Mouse (Mus musculus) CH12.LX (cell line): ENCODE measurements around the gene B4galt2. TPM values are rescaled to one million over a fixed set of nuclear protein-coding genes. Genes with fewer than 3 reads are reported as not detected.

Experiments used
- DNase-seq: peaks from one replicate; pipeline ENCODE4 v3.0.0-alpha.2; 2013; ENCODE audit errors: extremely low read depth
- H3K27ac ChIP-seq: 2 replicates; pipeline ENCODE4 v1.5.1; 2012; ENCODE audit warnings: low read depth, mild to moderate bottlenecking, control low read depth, moderate library complexity; ENCODE audit not compliant: insufficient read depth
- H3K27me3 ChIP-seq: replicated peaks from 2 replicates; pipeline ENCODE3; 2012; ENCODE audit warnings: inconsistent platforms
- H3K36me3 ChIP-seq, 2 experiments: replicated peaks in 1 of 2; 2 replicates each; pipeline versions ENCODE3 to v1.6.1; 2012; ENCODE audit warnings: inconsistent platforms in 1 of 2, low read length in 1 of 2, mild to moderate bottlenecking in 1 of 2, mixed read lengths in 1 of 2, moderate library complexity in 1 of 2; ENCODE audit not compliant: control insufficient read depth in 1 of 2, insufficient read depth in 1 of 2
- H3K4me1 ChIP-seq, 2 experiments: 2 replicates each; pipeline ENCODE4 v1.6.1; 2012; ENCODE audit warnings: inconsistent platforms in 1 of 2, moderate library complexity in 1 of 2; ENCODE audit not compliant: insufficient read depth in 2 of 2, control insufficient read depth in 1 of 2
- H3K4me2 ChIP-seq: 2 replicates; pipeline ENCODE4 v1.6.1; 2012; ENCODE audit warnings: low read depth, mild to moderate bottlenecking, control low read depth; ENCODE audit not compliant: poor library complexity, insufficient read depth, severe bottlenecking
- H3K4me3 ChIP-seq, 3 experiments: fragments of 150-350 bp in 1 of 3; sonication (generic) in 1 of 3; replicated peaks in 1 of 3; 2 replicates each; pipeline versions ENCODE3 to v1.5.1; 2011 to 2012; ENCODE audit warnings: low read depth in 2 of 3, low read length in 2 of 3, mild to moderate bottlenecking in 2 of 3, moderate library complexity in 2 of 3, control low read depth in 1 of 3, improper control_type of control experiment in 1 of 3, inconsistent platforms in 1 of 3, mixed read lengths in 1 of 3; ENCODE audit not compliant: poor library complexity in 1 of 3
- H3K79me2 ChIP-seq: replicated peaks from 2 replicates; pipeline ENCODE4 v1.6.1; 2012; ENCODE audit warnings: mild to moderate bottlenecking, moderate library complexity; ENCODE audit not compliant: control insufficient read depth, poor library complexity, insufficient read depth, severe bottlenecking; ENCODE audit errors: extremely low read depth
- H3K9ac ChIP-seq: 2 replicates; pipeline ENCODE4 v1.6.1; 2012; ENCODE audit warnings: low read depth, mild to moderate bottlenecking, control low read depth, moderate library complexity; ENCODE audit not compliant: insufficient read depth
- H3K9me3 ChIP-seq: replicated peaks from 2 replicates; pipeline ENCODE3; 2012; ENCODE audit warnings: low read length, inconsistent platforms, mixed read lengths
- BHLHE40 ChIP-seq: IDR thresholded peaks from 2 replicates; pipeline ENCODE4 v1.6.1; 2011; ENCODE audit warnings: mild to moderate bottlenecking, low read depth, low read length, improper control_type of control experiment
- CTCF ChIP-seq, 2 experiments: IDR thresholded peaks in 1 of 2; conservative IDR thresholded peaks in 1 of 2; 2 replicates each; pipeline ENCODE4 v1.5.1; 2011 to 2012; ENCODE audit warnings: low read depth in 2 of 2, low read length in 2 of 2, improper control_type of control experiment in 1 of 2, inconsistent platforms in 1 of 2, mild to moderate bottlenecking in 1 of 2, moderate library complexity in 1 of 2
- E2F4 ChIP-seq: IDR thresholded peaks from 2 replicates; pipeline ENCODE4 v1.6.1; 2011; ENCODE audit warnings: low read depth, low read length, improper control_type of control experiment; ENCODE audit not compliant: insufficient replicate concordance
- ELF1 ChIP-seq: IDR thresholded peaks from 2 replicates; pipeline ENCODE4 v1.6.1; 2014; ENCODE audit warnings: low read depth, mild to moderate bottlenecking, inconsistent platforms, low read length, improper control_type of control experiment
- ETS1 ChIP-seq: conservative IDR thresholded peaks from 2 replicates; pipeline ENCODE4 v1.6.1; 2012; ENCODE audit warnings: low read depth, mild to moderate bottlenecking, inconsistent platforms, low read length, improper control_type of control experiment, moderate library complexity
- GABPA ChIP-seq: IDR thresholded peaks from 2 replicates; pipeline ENCODE4 v1.6.1; 2012; ENCODE audit warnings: low read depth, low read length, improper control_type of control experiment, inconsistent platforms; ENCODE audit not compliant: insufficient replicate concordance
- HCFC1 ChIP-seq: IDR thresholded peaks from 2 replicates; pipeline ENCODE4 v1.6.1; 2012; ENCODE audit warnings: low read depth, mild to moderate bottlenecking, inconsistent platforms, low read length, improper control_type of control experiment
- IRF4 ChIP-seq: IDR thresholded peaks from 2 replicates; pipeline ENCODE4 v1.6.1; 2014; ENCODE audit warnings: low read depth, mild to moderate bottlenecking, inconsistent platforms, low read length, improper control_type of control experiment
- JUN ChIP-seq: IDR thresholded peaks from 2 replicates; pipeline ENCODE4 v1.6.1; 2011; ENCODE audit warnings: low read depth, mild to moderate bottlenecking, low read length, improper control_type of control experiment, moderate library complexity; ENCODE audit not compliant: insufficient read depth
- JUND ChIP-seq: conservative IDR thresholded peaks from 2 replicates; pipeline ENCODE4 v1.6.1; 2011; ENCODE audit warnings: low read depth, low read length, improper control_type of control experiment
- MAX ChIP-seq: IDR thresholded peaks from 2 replicates; pipeline ENCODE4 v1.6.1; 2011; ENCODE audit warnings: low read length, improper control_type of control experiment
- MEF2A ChIP-seq: IDR thresholded peaks from 2 replicates; pipeline ENCODE4 v1.6.1; 2014; ENCODE audit warnings: low read depth, mild to moderate bottlenecking, inconsistent platforms, low read length, improper control_type of control experiment, borderline replicate concordance
- MYC ChIP-seq: IDR thresholded peaks from 2 replicates; pipeline ENCODE4 v1.6.1; 2011; ENCODE audit warnings: low read depth, mild to moderate bottlenecking, improper control_type of control experiment, low read length
- NELFE ChIP-seq: IDR thresholded peaks from 2 replicates; pipeline ENCODE4 v1.6.1; 2011; ENCODE audit warnings: low read depth, low read length, improper control_type of control experiment
- NRF1 ChIP-seq: IDR thresholded peaks from 2 replicates; pipeline ENCODE4 v1.6.1; 2014; ENCODE audit warnings: low read depth, mild to moderate bottlenecking, inconsistent platforms, low read length, improper control_type of control experiment, moderate library complexity
- POLR2AphosphoS2 ChIP-seq: IDR thresholded peaks from 2 replicates; pipeline ENCODE4 v1.6.1; 2011; ENCODE audit warnings: low read depth, low read length, improper control_type of control experiment
- SIN3A ChIP-seq: IDR thresholded peaks from 2 replicates; pipeline ENCODE4 v1.6.1; 2012; ENCODE audit warnings: low read length, improper control_type of control experiment, inconsistent platforms
- SMC3 ChIP-seq: IDR thresholded peaks from 2 replicates; pipeline ENCODE4 v1.6.1; 2011; ENCODE audit warnings: low read depth, low read length, improper control_type of control experiment
- TCF12 ChIP-seq: IDR thresholded peaks from 2 replicates; pipeline ENCODE4 v1.6.1; 2014; ENCODE audit warnings: low read depth, mild to moderate bottlenecking, inconsistent platforms, low read length, improper control_type of control experiment
- USF1 ChIP-seq: IDR thresholded peaks from 2 replicates; pipeline ENCODE4 v1.6.1; 2014; ENCODE audit warnings: low read depth, mild to moderate bottlenecking, inconsistent platforms, low read length, improper control_type of control experiment
- ZC3H11A ChIP-seq: IDR thresholded peaks from 2 replicates; pipeline ENCODE4 v1.6.1; 2012; ENCODE audit warnings: low read depth, mild to moderate bottlenecking, inconsistent platforms, low read length, improper control_type of control experiment
- ZNF384 ChIP-seq: IDR thresholded peaks from 2 replicates; pipeline ENCODE4 v1.6.1; 2012; ENCODE audit warnings: low read depth, low read length, improper control_type of control experiment, inconsistent platforms
- dilution Hi-C: fragments of 300-500 bp; cut with MboI; formaldehyde crosslinking; loops from 2 replicates; pipeline ENCODE4 v1.14.3; 2020; ENCODE audit warnings: low sequenced_read_pairs; ENCODE audit not compliant: extremely low pct_unique_long_range_greater_than_20kb, extremely low pct_ligation_motif_present
- in situ Hi-C: fragments of 300-500 bp; cut with MboI; formaldehyde crosslinking; loops from 3 replicates; pipeline ENCODE4 v1.14.3; 2019; ENCODE audit warnings: low sequenced_read_pairs, low pct_ligation_motif_present, low pct_unique_long_range_greater_than_20kb, mixed read lengths
- polyA plus RNA-seq: library from polyadenylated mRNA; unstranded; fragments of >175 nt; gene quantifications from 2 replicates; pipeline ENCODE4 v1.2.1, GENCODE M21; 2012; ENCODE audit warnings: low read depth; ENCODE audit not compliant: insufficient read length
- total RNA-seq, 2 experiments: library from RNA; depleted of rRNA; stranded (reverse); fragments of 300-350 nt in 1 of 2; fragments of >200 nt in 1 of 2; gene quantifications; 2 replicates each; pipeline ENCODE4 v1.2.3; 2012 to 2014

Gene B4galt2
- total and polyA plus RNA-seq, 3 experiments, result 0.14 to 0.25 TPM; not detected in 1

- no peak overlapping the region for H3K4me3 ChIP-seq
- in situ Hi-C loops (loop anchor here (25.0 kb wide), 1 partner anchor 246 kb away; no protein-coding TSS in a partner anchor), dilution Hi-C loops (no loop called here)
- H3K4me1 ChIP-seq, result peaks cover 0 to 23% of the 10 kb centered on the region in 2 experiments; a peak in 3 of 4 replicates
- no peaks in the 10 kb centered on the region for H3K79me2 ChIP-seq
- H3K27ac ChIP-seq, result no peak overlapping the region
- no peak overlapping the region for H3K9ac ChIP-seq
- DNase-seq, result no peak
- no peaks in the 10 kb centered on the region for H3K27me3 ChIP-seq
- no peak for TF ChIP-seq CTCF (conservative IDR thresholded peaks at IDR 0.05 in 1 of 2, IDR thresholded peaks at IDR 0.05 in 1 of 2; ENCODE audit: low read depth in 2 of 2, low read length in 2 of 2)
- no peak for TF ChIP-seq POLR2AphosphoS2
- TF ChIP-seq ELF1, result no peak
- no peak for TF ChIP-seq NELFE
- TF ChIP-seq TCF12, result no peak
- TF ChIP-seq MAX, result no peak
- H3K9me3 ChIP-seq, result no peaks in the 10 kb centered on the region
- H3K4me2 ChIP-seq, result no peak overlapping the region
- H3K36me3 ChIP-seq, result peaks cover 17 to 73% of the 10 kb centered on the region in 2 experiments
Measured at GRCm38 (mm10) chr4:117841566-117841965, 41.7 kb downstream of the B4galt2 start.

GRCm38 (mm10) chr4:117840821-117841220 is 42.5 kb downstream of the B4galt2 start:
- DNase-seq, result no peak
- H3K4me1 ChIP-seq, result peaks cover 0 to 23% of the 10 kb centered on the region in 2 experiments; a peak in 3 of 4 replicates
- dilution Hi-C loops (no loop called here), in situ Hi-C loops (loop anchor here (25.0 kb wide), 1 partner anchor 246 kb away; no protein-coding TSS in a partner anchor)
- H3K9ac ChIP-seq, result no peak overlapping the region
- no peaks in the 10 kb centered on the region for H3K79me2 ChIP-seq
- no peaks in the 10 kb centered on the region for H3K27me3 ChIP-seq
- H3K4me3 ChIP-seq, result no peak overlapping the region
- no peak overlapping the region for H3K27ac ChIP-seq
- no peak for TF ChIP-seq MEF2A
- TF ChIP-seq E2F4, result no peak
- TF ChIP-seq SIN3A, result no peak
- TF ChIP-seq JUN, result no peak
- no peak for TF ChIP-seq ETS1
- TF ChIP-seq IRF4, result no peak
- no peak for TF ChIP-seq CTCF (conservative IDR thresholded peaks at IDR 0.05 in 1 of 2, IDR thresholded peaks at IDR 0.05 in 1 of 2; ENCODE audit: low read depth in 2 of 2, low read length in 2 of 2)
- no peak for TF ChIP-seq MYC
- no peaks in the 10 kb centered on the region for H3K9me3 ChIP-seq
- H3K36me3 ChIP-seq, result peaks cover 11 to 66% of the 10 kb centered on the region in 2 experiments
- H3K4me2 ChIP-seq, result no peak overlapping the region

- Histone ChIP-seq H3K27me3 (peaks cover 5% of the 10 kb centered on the region), H3K9ac (no peak overlapping the region), H3K36me3 (peaks cover 3 to 51% of the 10 kb centered on the region in 2 experiments), H3K4me3 (no peak overlapping the region), H3K27ac (no peak overlapping the region), H3K4me1 (peaks cover 3 to 24% of the 10 kb centered on the region in 2 experiments; a peak in 3 of 4 replicates), H3K9me3 (no peaks in the 10 kb centered on the region), H3K4me2 (no peak overlapping the region), H3K79me2 (no peaks in the 10 kb centered on the region)
- dilution Hi-C loops (no loop called here), in situ Hi-C loops (loop anchor here (25.0 kb wide), 1 partner anchor 248 kb away; no protein-coding TSS in a partner anchor)
- no peak for TF ChIP-seq GABPA
- no peak for TF ChIP-seq NRF1
- TF ChIP-seq SMC3, result no peak
- no peak for TF ChIP-seq ZC3H11A
- no peak for TF ChIP-seq BHLHE40
- no peak for TF ChIP-seq ZNF384
- TF ChIP-seq USF1, result no peak
- TF ChIP-seq JUND, result no peak
- no peak for TF ChIP-seq MAX
- TF ChIP-seq HCFC1, result no peak
- no peak for TF ChIP-seq JUN
- DNase-seq, result no peak
Measured at GRCm38 (mm10) chr4:117839366-117839765, 43.9 kb downstream of the B4galt2 start.
